Mouse (Mus musculus) heart, adult 8-10 months (tissue): ENCODE measurements around the gene Prex1. TPM values are rescaled to one million over a fixed set of nuclear protein-coding genes. Genes with fewer than 3 reads are reported as not detected.

Source experiments
- DNase-seq: peaks from one replicate; pipeline ENCODE4 v3.0.0; 2022; ENCODE audit warnings: low spot score
- total RNA-seq, 4 experiments: library from RNA; stranded (reverse); gene quantifications; 2 replicates each; pipeline ENCODE4 v1.2.4; 2022

The Prex1 gene
- total RNA-seq, 4 experiments from 2014 or later = 4.2 to 5.4 (median 4.8) TPM

GRCm38 (mm10) chr2:166606053-166606452 lies 107.6 kb downstream of the Prex1 start:
- DNase-seq = no peak

GRCm38 (mm10) chr2:166605164-166605831 lies 108.3 kb downstream of the Prex1 start:
- DNase-seq = peak; percentile 41

GRCm38 (mm10) chr2:166602948-166603347 lies 110.7 kb downstream of the Prex1 start:
- no peak for DNase-seq

- DNase-seq = no peak
Observed at GRCm38 (mm10) chr2:166601420-166601819, 112.2 kb downstream of the Prex1 start.

GRCm38 (mm10) chr2:166598453-166599155 lies 115.0 kb downstream of the Prex1 start:
- DNase-seq = no peak

GRCm38 (mm10) chr2:166597763-166598162 lies 115.9 kb downstream of the Prex1 start:
- no peak for DNase-seq

- DNase-seq = peak; percentile 67
Observed at GRCm38 (mm10) chr2:166592034-166592912, 121.4 kb downstream of the Prex1 start.

- no peak for DNase-seq
Observed at GRCm38 (mm10) chr2:166584491-166584890, 129.1 kb downstream of the Prex1 start.

- DNase-seq = no peak
Observed at GRCm38 (mm10) chr2:166583292-166583691, 130.3 kb downstream of the Prex1 start.

- DNase-seq = no peak
Observed at GRCm38 (mm10) chr2:166581881-166582583, 131.6 kb downstream of the Prex1 start.

GRCm38 (mm10) chr2:166579793-166580192 lies 133.8 kb downstream of the Prex1 start:
- DNase-seq = no peak

GRCm38 (mm10) chr2:166579361-166579760 lies 134.3 kb downstream of the Prex1 start:
- no peak for DNase-seq

- no peak for DNase-seq
Observed at GRCm38 (mm10) chr2:166575419-166575818, 138.2 kb downstream of the Prex1 start.

GRCm38 (mm10) chr2:166574934-166575333 lies 138.7 kb downstream of the Prex1 start:
- peak; percentile 30 for DNase-seq

- no peak for DNase-seq
Observed at GRCm38 (mm10) chr2:166573621-166574020, 140.0 kb downstream of the Prex1 start.

GRCm38 (mm10) chr2:166572297-166572696 lies 141.3 kb downstream of the Prex1 start:
- no peak for DNase-seq

- no peak for DNase-seq
Observed at GRCm38 (mm10) chr2:166569182-166569581, 144.4 kb downstream of the Prex1 start.

- DNase-seq = no peak
Observed at GRCm38 (mm10) chr2:166565503-166565902, 148.1 kb downstream of the Prex1 start.

- peak; percentile 53 for DNase-seq
Observed at GRCm38 (mm10) chr2:166564455-166564854, 149.2 kb downstream of the Prex1 start.

- peak; percentile 86 for DNase-seq
Observed at GRCm38 (mm10) chr2:166563890-166564289, 149.7 kb downstream of the Prex1 start.

GRCm38 (mm10) chr2:166563076-166563475 lies 150.6 kb downstream of the Prex1 start:
- no peak for DNase-seq

- no peak for DNase-seq
Observed at GRCm38 (mm10) chr2:166561781-166562180, 151.9 kb downstream of the Prex1 start.
